Mouse (Mus musculus): ENCODE results near the gene Bmp8b.

GRCm38 (mm10) chr4:123171811-123172210 lies 66.8 kb downstream of the Bmp8b start:
- TF ChIP-seq MAFK (IDR thresholded peaks at IDR 0.05; ENCODE audit: insufficient read depth, low read depth, low read length) (no peak), CHD2 (IDR thresholded peaks at IDR 0.05; ENCODE audit: low read depth, low read length) (no peak), ZNF384 (IDR thresholded peaks at IDR 0.05; ENCODE audit: low read depth, low read length) (no peak), ZC3H11A (IDR thresholded peaks at IDR 0.05; ENCODE audit: borderline replicate concordance, low read depth, low read length) (no peak), HCFC1 (IDR thresholded peaks at IDR 0.05; ENCODE audit: borderline replicate concordance, insufficient read depth, low read length) (no peak)

All from ES-E14 (cell line).